Mouse (Mus musculus) layer of hippocampus, adult 2 months (tissue): ENCODE measurements around the gene Clec11a. TPM values are rescaled to one million over a fixed set of nuclear protein-coding genes. Genes with fewer than 3 reads are reported as not detected.
A peak's percentile ranks its signal among the peaks of the same experiment; 100 is the strongest.

Experiments
- DNase-seq, 2 experiments: peaks; one replicate each; pipeline ENCODE4 v3.0.0; 2022; ENCODE audit warnings: low spot score in 2 of 2
- H3K27ac ChIP-seq: fragments of 200-600 bp; 2 replicates; pipeline ENCODE4 v1.8.1; 2022
- H3K4me3 ChIP-seq: fragments of 200-600 bp; 2 replicates; pipeline ENCODE4 v1.8.1; 2022; ENCODE audit warnings: mild to moderate bottlenecking
- CTCF ChIP-seq: fragments of 200-600 bp; conservative IDR thresholded peaks from 2 replicates; pipeline ENCODE4 v1.8.1; 2022; ENCODE audit warnings: antibody characterized with exemption, mild to moderate bottlenecking, moderate library complexity
- total RNA-seq, 2 experiments: library from RNA; stranded (reverse); gene quantifications; 2 replicates each; pipeline ENCODE4 v1.2.3; 2021

Clec11a gene
- total RNA-seq, 2 experiments from 2014 or later: 3.0 to 3.5 TPM

- H3K27ac ChIP-seq: no peak overlapping the region
- no peak overlapping the region for H3K4me3 ChIP-seq
- no peak for TF ChIP-seq CTCF
- DNase-seq: no peak
These were observed 15.3 kb downstream of the Clec11a start for GRCm38 (mm10) chr7:44291418-44291817.

GRCm38 (mm10) chr7:44290986-44291385 lies 15.7 kb downstream of the Clec11a start:
- TF ChIP-seq CTCF: no peak
- DNase-seq: no peak
- Histone ChIP-seq H3K27ac (no peak overlapping the region), H3K4me3 (no peak overlapping the region)

GRCm38 (mm10) chr7:44287760-44288159 lies 18.9 kb downstream of the Clec11a start:
- no peak for DNase-seq

DNA sequence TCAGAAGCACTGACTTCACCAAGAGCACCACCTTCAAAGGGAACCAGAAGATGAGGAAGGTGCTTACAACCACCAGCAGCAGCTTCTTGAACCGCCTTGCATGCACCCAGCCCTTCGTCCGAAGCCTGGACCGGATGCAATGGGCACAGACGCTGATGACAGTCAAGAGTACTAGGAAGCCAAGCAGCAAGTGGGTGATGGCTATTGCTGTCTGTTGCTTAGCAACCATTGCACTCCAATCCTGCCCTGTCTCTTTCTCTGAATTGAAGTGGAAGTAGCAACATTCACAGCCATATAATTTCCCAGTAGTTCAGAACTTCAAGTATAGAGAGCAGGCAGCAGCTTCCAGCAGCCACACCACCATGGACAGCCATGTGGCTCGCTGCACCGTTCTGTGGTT lies 25.1 kb downstream of the Clec11a start:
- Histone ChIP-seq H3K27ac (peak overlapping the region; percentile 54; the same call in 1 of the 2 replicates), H3K4me3 (no peak overlapping the region)
- TF ChIP-seq CTCF: no peak
- no peak for DNase-seq

More at GRCm38 (mm10) chr7:44287760-44288159, 18.9 kb downstream of the Clec11a start:
- TF ChIP-seq CTCF: no peak
- Histone ChIP-seq H3K27ac (no peak overlapping the region), H3K4me3 (no peak overlapping the region)

- no peak for TF ChIP-seq CTCF
- peak overlapping the region; percentile 54; the same call in 1 of the 2 replicates for H3K27ac ChIP-seq
- DNase-seq: no peak
- H3K4me3 ChIP-seq: no peak overlapping the region
These were observed 25.7 kb downstream of the Clec11a start for GRCm38 (mm10) chr7:44280959-44281358.

GRCm38 (mm10) chr7:44277250-44277622 lies 29.5 kb downstream of the Clec11a start:
- no peak overlapping the region for H3K27ac ChIP-seq
- peak; percentile 54 to 71 for DNase-seq
- H3K4me3 ChIP-seq: no peak overlapping the region
- peak; percentile 74 for TF ChIP-seq CTCF

GRCm38 (mm10) chr7:44276461-44277249 lies 30.0 kb downstream of the Clec11a start:
- no peak overlapping the region for H3K4me3 ChIP-seq
- no peak for TF ChIP-seq CTCF
- H3K27ac ChIP-seq: no peak overlapping the region
- DNase-seq: no peak

GRCm38 (mm10) chr7:44275546-44275945 lies 31.2 kb downstream of the Clec11a start:
- H3K27ac ChIP-seq: no peak overlapping the region
- H3K4me3 ChIP-seq: no peak overlapping the region
- no peak for DNase-seq
- 0 out of 2 replicates have a peak, but pooled peaks have one; percentile 13 for TF ChIP-seq CTCF

DNA sequence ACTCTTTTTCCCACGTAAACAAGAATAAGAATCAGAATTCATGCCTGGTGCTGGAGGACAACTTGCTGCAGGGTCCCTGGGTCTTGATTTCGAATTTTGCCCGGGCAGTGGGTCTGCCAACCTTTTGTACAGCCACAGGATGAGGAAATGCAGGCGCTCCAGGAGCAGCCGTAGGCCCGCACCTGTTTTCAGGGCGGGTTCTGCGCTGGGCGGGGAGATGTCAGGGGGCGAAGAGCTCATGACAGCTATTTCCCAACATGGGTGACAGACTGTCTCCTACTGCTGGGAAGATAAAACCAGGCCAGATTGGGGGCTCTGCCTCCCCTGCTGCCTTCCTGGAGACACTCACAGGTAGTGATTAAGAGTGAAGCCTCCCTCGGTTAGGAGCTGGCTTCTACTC lies 32.6 kb downstream of the Clec11a start:
- DNase-seq: no peak
- Histone ChIP-seq H3K27ac (no peak overlapping the region), H3K4me3 (no peak overlapping the region)
- TF ChIP-seq CTCF: no peak

DNA sequence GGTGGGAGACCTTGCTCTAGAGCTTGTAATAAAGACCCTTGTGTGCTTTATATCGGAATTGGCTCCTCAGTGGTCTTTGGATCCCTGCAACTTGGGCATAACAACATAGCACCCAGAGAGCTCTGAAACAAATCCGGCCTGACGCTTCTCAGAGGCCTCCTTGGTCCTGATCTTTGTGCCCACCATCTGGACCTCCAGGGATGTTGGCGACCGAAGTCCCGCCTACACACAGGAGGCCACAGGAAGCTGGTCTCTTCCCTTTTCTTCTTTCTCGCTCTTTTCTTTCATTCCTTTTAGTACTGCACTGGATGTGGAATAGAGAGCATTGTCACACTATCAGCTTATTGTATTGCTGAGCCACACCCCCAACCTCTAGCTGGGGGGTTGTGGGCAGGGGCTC lies 33.3 kb downstream of the Clec11a start:
- DNase-seq: no peak
- TF ChIP-seq CTCF: no peak
- H3K27ac ChIP-seq: no peak overlapping the region

GRCm38 (mm10) chr7:44272546-44272945 lies 34.2 kb downstream of the Clec11a start:
- no peak overlapping the region for H3K4me3 ChIP-seq
- TF ChIP-seq CTCF: no peak
- H3K27ac ChIP-seq: no peak overlapping the region
- DNase-seq: no peak

More for the DNA sequence above, 33.3 kb downstream of the Clec11a start:
- H3K4me3 ChIP-seq: no peak overlapping the region

- Histone ChIP-seq H3K27ac (no peak overlapping the region), H3K4me3 (no peak overlapping the region)
- TF ChIP-seq CTCF: no peak
- no peak for DNase-seq
These were observed 35.4 kb downstream of the Clec11a start for GRCm38 (mm10) chr7:44271309-44271708.

DNA sequence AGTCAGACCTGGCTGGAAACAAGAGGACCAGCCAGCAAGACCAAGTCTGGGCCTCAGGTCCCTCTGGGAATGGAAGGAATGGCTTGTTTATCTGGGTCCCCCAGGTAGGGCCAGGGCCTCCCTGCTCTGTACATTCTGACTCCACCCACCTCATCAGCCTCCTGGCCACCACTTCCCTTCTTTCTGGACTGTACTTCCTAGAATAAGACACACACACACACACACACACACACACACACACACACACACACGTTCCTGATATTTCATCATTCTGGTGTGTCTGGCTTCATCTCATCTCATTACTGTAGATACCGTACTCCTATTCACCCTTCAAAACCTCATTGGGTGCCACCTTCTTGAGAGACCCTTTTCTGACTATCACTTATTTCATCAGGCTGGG lies 37.3 kb downstream of the Clec11a start:
- no peak for DNase-seq
- Histone ChIP-seq H3K4me3 (no peak overlapping the region), H3K27ac (no peak overlapping the region)
- TF ChIP-seq CTCF: no peak

- no peak for DNase-seq
- no peak for TF ChIP-seq CTCF
- Histone ChIP-seq H3K4me3 (no peak overlapping the region), H3K27ac (no peak overlapping the region)
These were observed 38.6 kb downstream of the Clec11a start for GRCm38 (mm10) chr7:44268117-44268516.
